Mouse (Mus musculus) testis, adult 2 months (tissue): ENCODE measurements around the gene Galc.

Source experiments
- CTCF ChIP-seq: fragments of 200-500 bp; IDR thresholded peaks from 2 replicates; pipeline ENCODE4 v1.5.1; 2012; ENCODE audit warnings: low read depth, mild to moderate bottlenecking, inconsistent platforms, low read length, moderate library complexity; ENCODE audit not compliant: control insufficient read depth, insufficient read depth, insufficient replicate concordance
- POLR2A ChIP-seq: fragments of 200-500 bp; IDR thresholded peaks from 2 replicates; pipeline ENCODE4 v1.6.1; 2012; ENCODE audit warnings: low read depth, mild to moderate bottlenecking, inconsistent platforms, low read length, moderate library complexity; ENCODE audit not compliant: control insufficient read depth

GRCm38 (mm10) chr12:98180235-98180800 lies 78.9 kb downstream of the Galc start:
- no peak for TF ChIP-seq CTCF
- TF ChIP-seq POLR2A: no peak
